ENCODE assay signal across 15 mouse cellular contexts in genomic region chr1:146106882-146107281, GRCm38 (mm10).
DNase-seq lines count a peak whose midpoint lies in the region; ATAC-seq and TF ChIP-seq lines count a peak whose summit lies in the region.
"Had no signal": no experiment of that assay in that cellular context is flagged by ENCODE, and none has a peak within 500 bp of the region (broad histone marks: within the 10 kb centered on the region; RNA-seq: fewer than 3 reads in every experiment).

No protein-coding gene starts in this region.

- no peaks in the 10 kb centered on the region for H3K27me3 ChIP-seq in kidney, postnatal 0 days (ENCODE audit: insufficient read depth, low read length)
- H3K27me3 ChIP-seq: forebrain, embryonic 13.5 days; limb, embryonic 13.5 days; neural tube, embryonic 13.5 days had no signal

- WGBS in kidney, postnatal 0 days, result 85% methylated on average over 12 of the region's 12 CpGs

- TF ChIP-seq CTCF in kidney, postnatal 0 days (IDR thresholded peaks at IDR 0.05; ENCODE audit: low read depth), result no peak

- H3K36me3 ChIP-seq in kidney, postnatal 0 days (ENCODE audit: insufficient read depth, low read length), result no peaks in the 10 kb centered on the region
- H3K36me3 ChIP-seq: limb, embryonic 13.5 days; neural tube, embryonic 13.5 days had no signal

- no peaks in the 10 kb centered on the region for H3K4me1 ChIP-seq in kidney, postnatal 0 days (replicated peaks; ENCODE audit: insufficient read depth, low read length)
- H3K4me1 ChIP-seq: forebrain, embryonic 13.5 days; limb, embryonic 13.5 days; neural tube, embryonic 13.5 days had no signal

- no peak overlapping the region for H3K9ac ChIP-seq in kidney, postnatal 0 days (ENCODE audit: low read depth, low read length)
- H3K9ac ChIP-seq: forebrain, embryonic 13.5 days; limb, embryonic 13.5 days; neural tube, embryonic 13.5 days had no signal

- H3K9me3 ChIP-seq in kidney, postnatal 0 days (replicated peaks; ENCODE audit: low read length), result no peaks in the 10 kb centered on the region
- H3K9me3 ChIP-seq: forebrain, embryonic 13.5 days had no signal

- H3K4me2 ChIP-seq in kidney, postnatal 0 days (ENCODE audit: low read length), result no peak overlapping the region
- H3K4me2 ChIP-seq: forebrain, embryonic 13.5 days; limb, embryonic 13.5 days; neural tube, embryonic 13.5 days had no signal

- no peak for ATAC-seq in kidney, postnatal 0 days (replicated peaks; ENCODE audit: low FRiP score, low read depth)
- ATAC-seq: forebrain, embryonic 13.5 days had no signal

- H3K27ac ChIP-seq in kidney, postnatal 0 days, result no peak overlapping the region
- H3K27ac ChIP-seq: forebrain, embryonic 13.5 days; limb, embryonic 13.5 days; macrophage; neural tube, embryonic 13.5 days had no signal

- peak; percentile 56 for DNase-seq in kidney, postnatal 0 days (ENCODE audit: low spot score)
- no peak for DNase-seq in kidney, postnatal 36 days
- peak; percentile 53 for DNase-seq in ES-CJ7 (ENCODE audit: low read depth, low spot score)
- DNase-seq in c-Kit-positive CD71-negative TER-119-negative erythroid progenitor cells, embryonic 14.5 days (ENCODE audit: low read depth), result peak; percentile 19
- DNase-seq in induced T-regulatory cell, adult 2 months (ENCODE audit: low read depth), result peak; percentile 2
- DNase-seq in adrenal gland, postnatal 4 days (ENCODE audit: low spot score in 2 of 2), result no peak
- DNase-seq in lung, postnatal 14 days, result no peak
- no peak for DNase-seq in layer of hippocampus, postnatal 14 days (ENCODE audit: low spot score in 2 of 2)
- DNase-seq: kidney, postnatal 25 days; right cerebral cortex, postnatal 4 days; thymus, adult 2 months had no signal

- no peak overlapping the region for H3K4me3 ChIP-seq in kidney, postnatal 0 days (replicated peaks; ENCODE audit: low read depth, low read length)
- H3K4me3 ChIP-seq: forebrain, embryonic 13.5 days; limb, embryonic 13.5 days; neural tube, embryonic 13.5 days had no signal

Comparison
In these comparisons a context has a peak if more than half of its experiments do, and no peak if none do; other contexts are left out.
1. DNase-seq: peak in kidney, postnatal 0 days (single experiment), ES-CJ7 (single experiment), c-Kit-positive CD71-negative TER-119-negative erythroid progenitor cells, embryonic 14.5 days (single experiment) and induced T-regulatory cell, adult 2 months (single experiment); none in kidney, postnatal 36 days (0 of 2), adrenal gland, postnatal 4 days (0 of 2), lung, postnatal 14 days (single experiment) and layer of hippocampus, postnatal 14 days (0 of 2).